Mouse (Mus musculus) urinary bladder, adult 2 months (tissue): ENCODE measurements around the gene Timp3. TPM values are rescaled to one million over a fixed set of nuclear protein-coding genes. Genes with fewer than 3 reads are reported as not detected.

Experiments
- DNase-seq: peaks from one replicate; pipeline ENCODE4 v3.0.0; 2022; ENCODE audit warnings: low spot score
- polyA plus RNA-seq: library from polyadenylated mRNA; depleted of rRNA; stranded (reverse); fragments of >200 nt; gene quantifications from 2 replicates; pipeline ENCODE4 v1.2.3, GENCODE M21; 2012

Gene Timp3
- polyA plus RNA-seq, 1 experiment: 182 TPM

DNA sequence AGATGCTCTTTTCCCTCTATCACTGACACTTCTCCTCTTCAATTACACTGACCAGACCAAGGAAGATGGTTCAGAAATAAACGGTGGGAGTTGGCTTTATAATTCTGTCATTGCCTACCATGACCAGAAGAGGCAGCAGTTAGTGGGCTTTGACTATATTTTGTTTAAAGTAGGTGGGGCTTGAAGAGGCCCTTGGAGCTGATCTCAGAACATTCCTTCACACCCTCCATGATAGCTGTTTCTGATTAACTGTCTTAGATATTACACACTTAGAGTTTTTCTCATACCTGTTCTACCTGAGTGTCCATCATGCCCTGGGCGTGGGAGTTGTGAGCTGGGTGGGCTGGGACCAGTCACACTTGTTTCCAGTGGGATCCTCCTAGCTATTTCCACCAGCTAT is 28.5 kb downstream of the Timp3 start:
- DNase-seq: no peak

DNA sequence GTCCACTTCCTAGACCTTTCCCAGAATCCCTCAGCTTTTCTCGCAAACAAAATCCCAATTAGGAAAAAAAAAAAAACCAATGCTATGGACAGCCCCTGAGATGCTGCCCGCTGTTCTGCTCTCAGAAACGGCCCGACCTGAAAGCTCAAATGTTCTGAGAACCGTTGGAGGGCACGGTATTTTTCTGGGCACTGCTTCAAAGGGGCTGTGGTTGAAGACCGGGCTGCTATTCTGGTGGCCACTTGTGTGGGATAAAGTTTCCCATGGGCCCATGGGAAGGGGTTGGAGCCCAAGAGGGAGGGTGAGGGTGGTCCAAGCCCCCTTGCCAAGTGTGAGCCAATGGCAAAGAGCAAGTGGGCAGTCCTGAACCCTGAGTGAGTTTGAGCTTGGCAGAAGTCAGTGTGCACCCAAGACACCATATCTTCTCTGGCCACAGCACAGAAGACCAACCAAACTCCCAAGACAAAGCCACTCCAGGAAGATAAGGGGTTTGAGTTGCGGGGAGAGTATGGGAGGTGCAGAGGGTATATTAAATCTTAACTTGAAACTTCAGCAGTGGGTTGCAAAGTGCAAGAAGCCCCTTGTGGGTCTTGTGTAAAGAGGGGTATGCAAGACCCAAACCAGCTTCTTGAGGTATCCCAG is 29.2 kb downstream of the Timp3 start:
- DNase-seq: no peak

DNA sequence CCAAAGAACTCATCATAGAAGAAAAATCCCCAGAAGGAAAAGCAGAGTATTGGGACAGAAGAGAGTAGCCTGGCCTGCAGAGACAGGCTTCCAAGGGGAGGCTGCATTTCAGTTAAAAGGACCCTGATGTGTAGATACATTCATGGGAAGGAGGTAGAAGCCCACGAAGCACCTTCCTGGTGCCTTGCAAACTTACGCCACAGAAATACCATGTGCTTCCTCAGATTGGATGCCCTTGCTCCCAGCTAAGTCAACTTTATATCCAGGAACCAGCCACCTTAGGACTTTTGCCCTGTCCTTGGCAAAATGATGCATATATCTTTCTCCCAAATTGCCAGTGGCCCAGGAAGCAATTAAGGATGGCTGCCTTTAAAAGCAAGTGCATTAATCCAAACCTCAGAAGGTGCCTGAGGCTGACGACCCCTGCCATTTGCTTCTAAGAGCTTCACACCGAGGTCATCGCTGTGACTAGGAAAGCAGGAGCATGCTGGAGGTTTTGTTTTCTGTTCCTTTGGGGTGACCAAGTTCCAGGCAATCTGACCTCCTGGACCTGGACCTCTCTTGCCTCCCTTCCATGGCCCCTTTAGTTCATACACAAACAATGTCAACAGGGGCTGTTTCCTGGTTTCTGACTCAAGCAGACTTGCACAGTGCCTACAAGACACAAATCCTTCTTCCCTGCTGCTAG is 31.0 kb downstream of the Timp3 start:
- DNase-seq: no peak

- DNase-seq: no peak
These were observed 31.6 kb downstream of the Timp3 start for GRCm38 (mm10) chr10:86331681-86332281.

GRCm38 (mm10) chr10:86332942-86333341 is 32.8 kb downstream of the Timp3 start:
- DNase-seq: no peak

GRCm38 (mm10) chr10:86334581-86334980 is 34.4 kb downstream of the Timp3 start:
- DNase-seq: no peak

DNA sequence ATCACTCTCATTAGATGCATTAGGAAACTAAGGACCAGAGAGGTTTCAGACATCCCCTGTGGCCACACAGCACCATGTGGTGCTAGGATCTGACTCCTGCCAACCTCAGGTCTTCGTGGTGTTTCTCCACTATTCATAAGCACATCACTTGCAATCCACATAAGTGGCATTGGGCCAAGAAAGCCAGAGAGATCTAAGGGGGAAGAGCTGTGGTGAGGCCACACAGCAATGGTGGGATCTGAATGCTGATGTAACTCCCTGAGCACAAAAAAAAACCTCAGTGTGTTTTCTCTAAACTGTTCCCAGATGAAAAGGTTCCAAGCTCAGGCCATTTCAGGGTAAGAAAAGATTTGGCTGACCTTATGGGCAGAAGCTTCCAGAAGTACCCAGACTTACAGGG is 36.3 kb downstream of the Timp3 start:
- no peak for DNase-seq

DNA sequence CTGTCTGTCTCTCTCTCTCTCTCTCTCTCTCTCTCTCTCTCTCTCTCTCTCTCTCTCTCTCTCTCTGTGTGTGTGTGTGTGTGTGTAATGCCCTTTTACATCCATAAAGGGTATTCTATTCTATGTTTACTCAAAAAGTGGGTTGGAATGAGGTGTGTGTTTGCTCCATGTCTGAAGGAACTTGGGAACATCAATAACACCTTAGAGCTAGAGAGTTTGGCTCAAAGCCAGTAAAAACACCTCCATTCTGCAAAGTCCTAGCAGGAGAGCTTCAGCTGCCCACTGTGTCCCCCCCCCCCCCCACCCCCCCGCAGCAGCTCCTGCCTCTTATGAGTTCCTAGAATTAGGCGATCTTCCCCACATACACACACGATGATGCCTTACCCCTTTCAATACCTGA is 37.1 kb downstream of the Timp3 start:
- DNase-seq: no peak

- DNase-seq: no peak
These were observed 38.0 kb downstream of the Timp3 start for GRCm38 (mm10) chr10:86338121-86338715.

DNA sequence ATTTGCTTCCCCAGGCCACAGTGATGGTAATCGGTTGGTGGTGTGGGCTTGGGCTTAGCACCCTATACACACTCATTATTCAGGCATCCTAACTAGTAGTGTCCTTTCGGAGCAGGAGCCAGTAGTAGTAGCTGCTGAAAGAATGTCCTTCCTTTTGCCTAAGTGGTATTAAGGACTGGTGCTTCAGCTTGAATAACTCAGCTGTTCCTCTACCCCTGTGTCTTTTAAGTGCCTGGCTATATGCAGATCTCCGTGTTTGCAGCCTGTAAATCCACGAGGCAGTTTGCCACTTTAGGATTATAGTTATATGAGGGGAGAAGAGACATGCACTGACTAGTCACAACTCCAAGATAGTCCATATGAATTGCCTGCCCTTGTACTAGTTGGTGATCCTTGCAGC is 38.9 kb downstream of the Timp3 start:
- DNase-seq: no peak

DNA sequence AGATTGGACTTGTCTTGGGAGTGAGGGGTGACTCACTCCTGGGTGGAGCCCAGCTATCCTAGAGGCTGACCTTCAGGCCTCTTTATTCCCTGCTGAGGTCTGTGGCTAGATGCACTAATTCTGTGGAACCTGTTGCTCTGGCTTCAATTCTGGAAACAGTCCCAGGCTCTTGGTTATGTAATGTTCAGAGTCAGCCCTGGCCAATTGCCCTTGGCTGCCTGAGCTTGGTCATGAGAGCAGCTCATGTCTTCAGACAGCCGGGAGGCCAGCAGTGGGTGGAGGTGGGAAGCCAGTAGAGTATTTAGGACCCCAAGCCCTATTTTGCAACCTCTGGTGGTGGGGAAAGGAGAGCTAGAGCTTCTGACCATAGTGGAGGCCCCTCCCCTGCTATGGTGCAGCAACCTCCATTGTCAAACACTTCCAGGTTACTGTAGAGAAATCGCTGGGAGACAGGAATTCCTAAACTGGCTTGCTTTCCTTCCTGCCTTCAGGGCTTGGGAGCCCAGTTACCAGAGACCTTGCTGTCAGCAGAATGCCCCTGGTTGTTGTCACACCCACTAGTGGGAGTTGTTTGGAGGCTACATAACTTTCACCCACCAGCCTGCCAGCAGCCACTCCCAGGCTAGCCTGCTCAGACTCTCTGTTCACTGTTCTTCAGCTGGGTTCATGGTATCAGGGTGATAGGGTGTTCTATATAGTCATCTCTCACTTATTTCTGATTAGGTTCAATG is 39.6 kb downstream of the Timp3 start:
- peak; percentile 72 for DNase-seq

DNA sequence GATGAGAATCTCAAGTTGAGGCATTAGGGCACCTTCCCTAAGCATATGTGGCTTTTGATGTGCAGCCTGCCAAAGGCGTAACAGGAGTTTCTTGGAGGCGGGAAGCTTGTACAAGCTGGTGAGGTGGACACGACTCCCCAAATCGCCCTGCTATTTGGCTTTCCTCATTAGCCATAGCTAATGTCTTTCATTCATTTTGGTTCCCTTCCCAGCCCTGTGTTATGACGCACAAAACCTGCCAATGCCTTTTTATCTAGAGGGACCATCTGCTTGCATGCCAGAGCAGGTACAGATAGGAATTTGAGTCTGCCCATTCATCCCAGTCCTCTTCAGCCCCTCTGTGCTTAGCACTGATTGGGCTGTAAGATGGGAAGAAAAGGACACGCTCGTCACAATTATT is 40.2 kb downstream of the Timp3 start:
- DNase-seq: no peak

DNA sequence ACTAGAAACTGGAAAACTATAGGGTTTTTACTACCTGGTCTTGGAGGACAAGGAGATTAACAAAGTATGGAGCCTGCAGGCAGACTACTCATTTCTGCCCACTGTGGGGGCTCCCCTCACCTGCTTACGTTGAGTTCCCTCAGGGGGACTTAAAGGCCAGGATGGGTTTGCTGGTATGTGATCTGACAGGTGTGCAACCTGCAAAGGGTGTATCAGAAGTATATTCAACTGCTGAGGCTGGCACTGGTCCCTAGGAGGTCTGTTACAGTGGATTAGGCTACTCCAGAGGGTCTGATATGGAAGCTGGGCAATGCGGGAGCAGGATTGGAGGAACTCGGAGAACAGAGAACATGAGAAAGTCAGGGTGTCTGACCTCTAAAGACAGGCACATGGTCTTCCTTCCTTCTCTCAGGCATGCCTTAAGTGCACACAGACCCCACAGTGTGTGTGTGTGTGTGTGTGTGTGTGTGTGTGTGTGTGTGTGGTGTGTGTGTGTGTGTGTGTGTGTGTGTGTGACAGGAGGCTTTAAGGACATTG is 40.9 kb downstream of the Timp3 start:
- no peak for DNase-seq

- DNase-seq: no peak
These were observed 41.4 kb downstream of the Timp3 start for GRCm38 (mm10) chr10:86341589-86341988.

- DNase-seq: no peak
These were observed 42.0 kb downstream of the Timp3 start for GRCm38 (mm10) chr10:86342151-86342550.

DNA sequence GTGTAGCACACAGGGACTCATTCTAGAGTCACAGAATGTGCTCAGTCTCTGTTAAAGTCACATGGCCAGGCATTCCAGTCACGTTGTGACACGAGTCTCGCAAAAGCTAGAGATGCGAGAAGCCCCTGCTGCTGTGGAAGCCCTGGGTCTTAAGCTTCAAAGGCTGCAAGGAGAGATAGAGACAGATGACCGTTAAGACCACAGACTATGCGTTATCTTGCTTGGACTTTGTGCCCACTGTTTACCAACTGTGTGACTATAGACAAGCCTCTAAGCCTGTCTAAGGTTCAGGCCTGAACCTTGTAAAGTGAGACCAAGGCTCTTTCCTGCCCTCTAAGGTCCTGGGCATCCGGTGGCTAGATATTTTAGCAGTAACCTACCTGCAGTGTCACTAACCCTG is 42.5 kb downstream of the Timp3 start:
- DNase-seq: no peak

GRCm38 (mm10) chr10:86343362-86343761 is 43.2 kb downstream of the Timp3 start:
- no peak for DNase-seq

GRCm38 (mm10) chr10:86343931-86344330 is 43.8 kb downstream of the Timp3 start:
- DNase-seq: no peak

DNA sequence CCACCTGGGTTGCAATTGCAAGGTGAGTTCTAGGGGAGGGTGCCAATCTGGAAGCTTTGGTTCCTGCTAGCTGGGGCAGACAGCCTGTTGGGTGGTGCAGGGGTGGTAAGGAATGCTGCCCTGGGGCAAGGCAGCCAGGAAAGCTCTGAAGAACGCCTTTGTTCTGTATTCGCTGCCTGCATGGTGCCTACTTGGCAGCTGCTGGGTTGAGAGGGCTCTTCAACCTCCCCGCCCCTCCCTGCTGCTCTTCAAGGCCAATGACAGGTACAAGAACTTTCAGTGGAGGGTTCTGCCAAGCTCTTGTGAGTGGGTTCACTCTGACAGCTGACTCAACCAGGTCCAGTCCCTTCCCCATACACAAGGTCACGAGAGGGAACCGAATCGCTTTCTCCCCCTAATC is 44.5 kb downstream of the Timp3 start:
- DNase-seq: no peak

DNA sequence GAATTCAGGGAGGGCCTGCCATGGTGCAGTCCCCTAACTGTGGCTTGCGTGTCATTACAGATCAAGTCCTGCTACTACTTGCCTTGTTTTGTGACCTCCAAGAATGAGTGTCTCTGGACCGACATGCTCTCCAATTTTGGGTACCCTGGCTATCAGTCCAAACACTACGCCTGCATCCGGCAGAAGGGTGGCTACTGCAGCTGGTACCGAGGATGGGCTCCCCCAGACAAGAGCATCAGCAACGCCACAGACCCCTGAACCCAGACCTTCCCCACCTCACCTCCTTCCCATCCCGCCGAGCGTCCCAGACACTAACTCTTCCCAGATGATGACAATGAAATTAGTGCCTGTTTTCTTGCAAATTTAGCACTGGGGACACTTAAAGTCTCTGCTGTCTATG is 45.5 kb downstream of the Timp3 start:
- DNase-seq: no peak

DNA sequence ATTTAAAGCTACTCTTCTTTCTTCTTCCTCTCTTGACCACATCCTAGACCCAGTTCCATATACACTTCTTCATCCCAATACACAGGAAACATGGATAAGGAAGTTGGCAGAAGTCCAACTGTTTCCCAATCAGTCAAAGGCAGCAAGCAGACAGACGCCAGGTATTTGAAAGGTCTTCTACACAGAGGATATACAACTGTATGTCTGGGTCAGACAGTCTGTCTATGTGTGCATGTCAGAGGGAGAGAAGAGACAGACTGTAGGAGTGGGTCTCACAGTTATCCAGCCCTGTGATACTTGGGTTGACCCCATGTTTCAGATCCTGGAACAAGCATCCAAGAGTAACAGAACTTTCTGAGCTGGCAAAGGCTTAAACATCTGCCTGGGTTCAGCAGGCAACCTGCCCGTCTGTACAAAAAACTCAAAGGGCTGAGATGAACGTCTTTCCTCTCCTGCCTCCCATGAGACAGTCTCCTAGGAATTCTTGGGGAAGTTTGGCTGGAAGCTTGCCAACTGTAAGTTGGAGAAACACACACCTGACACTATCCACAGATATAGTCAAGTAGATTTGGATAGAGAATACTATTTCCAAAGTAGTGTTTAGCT is 46.2 kb downstream of the Timp3 start:
- no peak for DNase-seq

GRCm38 (mm10) chr10:86351287-86351686 is 51.1 kb downstream of the Timp3 start:
- DNase-seq: no peak
